Mouse (Mus musculus): ENCODE measurements around the gene Dctpp1. TPM values are rescaled to one million over a fixed set of nuclear protein-coding genes. Genes with fewer than 3 reads are reported as not detected.
"Not testable (repeated sequence)": the region's sequence is repeated elsewhere in the genome, so short reads cannot be mapped to it uniquely, and the experiment has no call there.

Dctpp1 gene
- polyA plus RNA-seq, 1 experiment from 2014 or later = 224 TPM

DNA sequence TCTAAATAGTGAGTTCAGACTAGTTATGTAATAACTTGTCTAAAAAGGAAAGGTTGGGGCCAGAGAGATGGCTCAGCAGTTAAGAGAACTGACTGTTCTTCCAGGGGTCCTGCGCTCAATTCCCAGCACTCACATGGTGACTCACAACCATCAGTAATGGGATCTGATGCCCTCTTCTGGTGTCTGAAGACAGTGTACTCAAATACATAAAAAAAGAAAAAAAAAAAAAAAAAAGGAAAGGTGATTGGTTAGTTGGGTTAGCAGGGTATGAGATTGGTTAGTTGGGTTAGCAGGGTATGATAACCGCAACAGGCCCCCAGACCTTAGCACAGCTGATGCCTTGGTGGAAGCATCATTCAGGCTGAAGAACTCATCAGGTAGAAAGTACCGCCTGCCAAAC, 3.0 kb upstream of the Dctpp1 start:
- ATAC-seq (ENCODE audit: insufficient number of reproducible peaks, insufficient read depth, low FRiP score, low TSS enrichment, low read depth) = no peak
- H3K27ac ChIP-seq = no peak overlapping the region
- H3K9ac ChIP-seq (replicated peaks) = no peak overlapping the region
- H3K4me1 ChIP-seq (replicated peaks) = peaks cover 18% of the 10 kb centered on the region
- WGBS = 86% methylated on average over 3 of the region's 3 CpGs
- H3K4me2 ChIP-seq = no peak overlapping the region
- H3K36me3 ChIP-seq = peaks cover 7% of the 10 kb centered on the region; the same call in 1 of the 2 replicates
- no peak overlapping the region for H3K4me3 ChIP-seq (replicated peaks)
- H3K9me3 ChIP-seq = peaks cover 5% of the 10 kb centered on the region; the same call in 1 of the 2 replicates
- no peaks in the 10 kb centered on the region for H3K27me3 ChIP-seq

- no peak overlapping the region for H3K4me3 ChIP-seq (replicated peaks)
- H3K9ac ChIP-seq (replicated peaks) = no peak overlapping the region
- no peak overlapping the region for H3K27ac ChIP-seq
- peaks cover 11% of the 10 kb centered on the region for H3K36me3 ChIP-seq
- no peaks in the 10 kb centered on the region for H3K9me3 ChIP-seq
- no peaks in the 10 kb centered on the region for H3K27me3 ChIP-seq
- WGBS = 85% methylated on average over 10 of the region's 10 CpGs
- ATAC-seq (ENCODE audit: insufficient number of reproducible peaks, insufficient read depth, low FRiP score, low TSS enrichment, low read depth) = no peak
- H3K4me1 ChIP-seq (replicated peaks) = peaks cover 18% of the 10 kb centered on the region
- H3K4me2 ChIP-seq = no peak overlapping the region
These were observed 1.9 kb upstream of the Dctpp1 start for GRCm38 (mm10) chr7:127262218-127262961.

GRCm38 (mm10) chr7:127259186-127259905, 1.2 kb downstream of the Dctpp1 start:
- H3K27ac ChIP-seq = no peak overlapping the region
- H3K4me2 ChIP-seq = peak overlapping the region; percentile 71
- no peak for ATAC-seq (ENCODE audit: insufficient number of reproducible peaks, insufficient read depth, low FRiP score, low TSS enrichment, low read depth)
- peaks cover 27% of the 10 kb centered on the region for H3K4me1 ChIP-seq (replicated peaks)
- peak overlapping the region; percentile 69 for H3K4me3 ChIP-seq (replicated peaks)
- no peaks in the 10 kb centered on the region for H3K27me3 ChIP-seq
- 78% methylated on average over 8 of the region's 8 CpGs for WGBS
- H3K9ac ChIP-seq (replicated peaks) = no peak overlapping the region
- H3K36me3 ChIP-seq = peaks cover 23% of the 10 kb centered on the region
- no peaks in the 10 kb centered on the region for H3K9me3 ChIP-seq

- 86% methylated on average over 5 of the region's 5 CpGs for WGBS
- peaks cover 29% of the 10 kb centered on the region for H3K36me3 ChIP-seq
- H3K9me3 ChIP-seq = no peaks in the 10 kb centered on the region
- H3K9ac ChIP-seq (replicated peaks) = no peak overlapping the region
- no peaks in the 10 kb centered on the region for H3K27me3 ChIP-seq
- H3K4me1 ChIP-seq (replicated peaks) = peaks cover 27% of the 10 kb centered on the region
- no peak overlapping the region for H3K4me3 ChIP-seq (replicated peaks)
- ATAC-seq (ENCODE audit: insufficient number of reproducible peaks, insufficient read depth, low FRiP score, low TSS enrichment, low read depth) = no peak
- H3K4me2 ChIP-seq = no peak overlapping the region
- no peak overlapping the region for H3K27ac ChIP-seq
These were observed 4.0 kb downstream of the Dctpp1 start for GRCm38 (mm10) chr7:127256518-127256917.

DNA sequence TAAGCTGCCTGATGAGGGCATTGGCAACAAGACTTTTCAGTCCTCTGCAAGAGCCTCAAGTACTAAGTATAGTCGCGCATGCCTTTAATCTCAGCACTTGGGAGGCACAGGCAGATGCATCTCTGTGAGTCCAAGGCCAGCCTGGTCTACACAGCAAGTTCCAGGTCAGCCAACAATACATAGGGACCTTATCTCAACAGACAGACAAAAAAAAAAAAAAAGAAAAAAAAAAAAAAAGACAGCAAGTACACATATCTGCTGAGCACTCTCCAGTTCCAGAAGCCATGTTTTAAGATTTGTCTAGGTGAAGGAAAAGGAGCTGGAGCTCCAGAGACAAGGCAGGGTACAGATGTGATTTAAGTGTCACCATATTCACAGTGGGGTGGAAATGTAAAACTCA, 4.5 kb downstream of the Dctpp1 start:
- Histone ChIP-seq H3K4me3 (replicated peaks) (no peak overlapping the region), H3K4me1 (replicated peaks) (peaks cover 23% of the 10 kb centered on the region), H3K9ac (replicated peaks) (no peak overlapping the region), H3K9me3 (no peaks in the 10 kb centered on the region), H3K4me2 (no peak overlapping the region), H3K27me3 (no peaks in the 10 kb centered on the region), H3K36me3 (peaks cover 33% of the 10 kb centered on the region), H3K27ac (no peak overlapping the region)
- ATAC-seq (ENCODE audit: insufficient number of reproducible peaks, insufficient read depth, low FRiP score, low TSS enrichment, low read depth) = no peak
- 88% methylated on average over 2 of the region's 2 CpGs for WGBS

DNA sequence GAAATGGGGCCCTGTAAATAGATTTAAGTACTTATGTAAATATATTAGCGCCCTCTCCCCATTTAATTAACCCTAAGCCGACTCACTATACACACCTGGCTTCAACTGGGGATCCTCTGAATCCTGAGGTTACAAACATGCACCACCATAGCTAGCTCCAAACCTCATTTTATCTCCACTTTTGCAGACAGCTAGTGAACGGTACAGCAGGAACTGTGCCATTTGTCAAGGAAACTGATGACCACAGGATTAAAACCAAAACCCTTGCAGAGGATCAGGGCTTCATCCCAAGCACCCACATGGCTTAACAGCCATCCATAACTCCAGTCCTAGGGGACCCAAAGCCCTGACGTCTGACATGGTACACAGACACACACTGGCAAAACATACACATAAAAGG, 5.5 kb downstream of the Dctpp1 start:
- 16% methylated on average over 4 of the region's 4 CpGs for WGBS
- H3K27me3 ChIP-seq = no peaks in the 10 kb centered on the region
- peaks cover 40% of the 10 kb centered on the region for H3K36me3 ChIP-seq
- peak overlapping the region; percentile 77 for H3K9ac ChIP-seq (replicated peaks)
- peaks cover 22% of the 10 kb centered on the region for H3K4me1 ChIP-seq (replicated peaks)
- H3K4me3 ChIP-seq (replicated peaks) = peak overlapping the region; percentile 51
- H3K9me3 ChIP-seq = no peaks in the 10 kb centered on the region
- peak overlapping the region; percentile 92; the same call in 1 of the 2 replicates for H3K27ac ChIP-seq
- ATAC-seq (ENCODE audit: insufficient number of reproducible peaks, insufficient read depth, low FRiP score, low TSS enrichment, low read depth) = no peak
- H3K4me2 ChIP-seq = peak overlapping the region; percentile 87

- peaks cover 12% of the 10 kb centered on the region for H3K4me1 ChIP-seq (replicated peaks)
- H3K27ac ChIP-seq = peak overlapping the region; percentile 92
- H3K27me3 ChIP-seq = no peaks in the 10 kb centered on the region
- H3K36me3 ChIP-seq = peaks cover 49% of the 10 kb centered on the region
- ATAC-seq (ENCODE audit: insufficient number of reproducible peaks, insufficient read depth, low FRiP score, low TSS enrichment, low read depth) = peak; percentile 94
- peak overlapping the region; percentile 77 for H3K9ac ChIP-seq (replicated peaks)
- no peaks in the 10 kb centered on the region for H3K9me3 ChIP-seq
- H3K4me3 ChIP-seq (replicated peaks) = peak overlapping the region; percentile 51
- WGBS = under 1% methylated on average over 136 of the region's 136 CpGs
- H3K4me2 ChIP-seq = peak overlapping the region; percentile 87
These were observed 6.4 kb downstream of the Dctpp1 start for GRCm38 (mm10) chr7:127253821-127254769.

DNA sequence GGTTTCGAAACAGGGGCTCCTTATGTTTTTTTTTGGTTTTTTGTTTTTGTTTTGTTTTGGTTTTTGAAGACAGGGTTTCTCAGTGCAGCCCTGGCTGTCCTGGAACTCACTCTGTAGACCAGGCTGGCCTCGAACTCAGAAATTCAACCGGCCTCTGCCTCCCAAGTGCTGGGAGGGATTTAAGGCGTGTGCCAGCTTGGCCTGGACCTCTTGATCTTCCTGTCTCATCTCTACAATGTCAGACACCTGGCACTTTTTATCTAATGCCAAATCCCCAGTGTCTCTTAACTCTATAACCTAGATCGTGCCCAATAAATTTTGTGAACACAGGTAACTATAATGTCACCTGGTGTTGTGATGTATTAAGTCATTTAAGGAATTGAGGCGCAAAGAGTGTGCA, 7.2 kb downstream of the Dctpp1 start:
- H3K27ac ChIP-seq = peak overlapping the region; percentile 92
- H3K4me1 ChIP-seq (replicated peaks) = peaks cover 8% of the 10 kb centered on the region
- peak overlapping the region; percentile 87 for H3K4me2 ChIP-seq
- H3K9me3 ChIP-seq = no peaks in the 10 kb centered on the region
- WGBS = 80% methylated on average over 6 of the region's 6 CpGs
- peaks cover 48% of the 10 kb centered on the region for H3K36me3 ChIP-seq
- peak overlapping the region; percentile 77; the same call in 1 of the 2 replicates for H3K9ac ChIP-seq (replicated peaks)
- ATAC-seq (ENCODE audit: insufficient number of reproducible peaks, insufficient read depth, low FRiP score, low TSS enrichment, low read depth) = no peak
- H3K4me3 ChIP-seq (replicated peaks) = peak overlapping the region; percentile 51
- H3K27me3 ChIP-seq = no peaks in the 10 kb centered on the region

GRCm38 (mm10) chr7:127252414-127252813, 8.1 kb downstream of the Dctpp1 start:
- 91% methylated on average over 2 of the region's 2 CpGs for WGBS
- no peak for ATAC-seq (ENCODE audit: insufficient number of reproducible peaks, insufficient read depth, low FRiP score, low TSS enrichment, low read depth)
- Histone ChIP-seq H3K4me2 (no peak overlapping the region), H3K27me3 (no peaks in the 10 kb centered on the region), H3K27ac (no peak overlapping the region), H3K4me1 (replicated peaks) (peaks cover 8% of the 10 kb centered on the region), H3K36me3 (peaks cover 53% of the 10 kb centered on the region), H3K9me3 (no peaks in the 10 kb centered on the region), H3K4me3 (replicated peaks) (no peak overlapping the region), H3K9ac (replicated peaks) (no peak overlapping the region)

- not testable (repeated sequence) for H3K27me3 ChIP-seq; H3K4me2 ChIP-seq; H3K4me3 ChIP-seq (replicated peaks); H3K9ac ChIP-seq (replicated peaks); H3K27ac ChIP-seq; H3K9me3 ChIP-seq; ATAC-seq (ENCODE audit: insufficient number of reproducible peaks, insufficient read depth, low FRiP score, low TSS enrichment, low read depth)
- Histone ChIP-seq H3K4me1 (replicated peaks) (peaks cover 20% of the 10 kb centered on the region), H3K36me3 (peaks cover 55% of the 10 kb centered on the region)
- WGBS = 88% methylated on average over 8 of the region's 8 CpGs
These were observed 10.0 kb downstream of the Dctpp1 start for GRCm38 (mm10) chr7:127250511-127250910.

All from limb, embryonic 12.5 days (tissue).